Mouse (Mus musculus): ENCODE measurements around the gene Clta. TPM values are rescaled to one million over a fixed set of nuclear protein-coding genes. Genes with fewer than 3 reads are reported as not detected.

Gene Clta
- polyA plus RNA-seq, 1 experiment from 2014 or later = 343 TPM

DNA sequence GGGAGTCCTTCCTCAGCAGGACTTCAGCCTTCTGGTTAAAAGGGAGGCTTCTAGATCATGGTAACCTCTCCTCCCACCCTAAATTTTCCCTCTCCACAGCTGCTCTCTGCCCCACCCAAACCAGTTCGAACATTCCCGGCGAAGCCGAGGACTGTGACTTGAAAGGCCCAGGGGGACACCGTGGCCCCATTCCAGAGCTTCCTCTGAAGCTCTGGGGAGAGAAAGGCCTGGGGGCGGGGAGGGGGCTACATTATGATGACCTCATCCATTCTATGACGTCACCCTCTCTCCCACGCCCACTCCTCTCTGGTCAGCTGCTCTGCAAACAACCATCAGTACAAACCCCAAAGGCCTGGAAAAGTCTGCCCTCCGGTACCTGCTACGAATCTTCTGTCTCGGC, 21.1 kb upstream of the Clta start, which contains the start of gene Ccin:
Ccin (plus strand) TSS at position 303 of the 400 bp plus-strand sequence.
- TF ChIP-seq CTCF (IDR thresholded peaks at IDR 0.05; ENCODE audit: low read depth) = no peak
- no peak for ATAC-seq
- Histone ChIP-seq H3K27ac (ENCODE audit: low read depth, low read length) (no peak within 1 kb of the TSS), H3K4me3 (ENCODE audit: low read depth, low read length) (peak within 1 kb of the TSS; percentile 29), H3K4me2 (replicated peaks; ENCODE audit: low read depth) (peak within 1 kb of the TSS; percentile 63), H3K36me3 (ENCODE audit: control insufficient read depth, insufficient read depth) (no peaks in the 10 kb centered on the region), H3K27me3 (replicated peaks; ENCODE audit: control insufficient read depth, insufficient read depth, low read length) (no peaks in the 10 kb centered on the region), H3K9ac (ENCODE audit: low read depth, low read length) (no peak within 1 kb of the TSS), H3K4me1 (replicated peaks; ENCODE audit: control insufficient read depth, insufficient read depth, low read length) (no peaks in the 10 kb centered on the region; the same call in 1 of the 2 replicates), H3K9me3 (ENCODE audit: control insufficient read depth) (no peaks in the 10 kb centered on the region)
- 78% methylated on average over 11 of the region's 11 CpGs for WGBS

DNA sequence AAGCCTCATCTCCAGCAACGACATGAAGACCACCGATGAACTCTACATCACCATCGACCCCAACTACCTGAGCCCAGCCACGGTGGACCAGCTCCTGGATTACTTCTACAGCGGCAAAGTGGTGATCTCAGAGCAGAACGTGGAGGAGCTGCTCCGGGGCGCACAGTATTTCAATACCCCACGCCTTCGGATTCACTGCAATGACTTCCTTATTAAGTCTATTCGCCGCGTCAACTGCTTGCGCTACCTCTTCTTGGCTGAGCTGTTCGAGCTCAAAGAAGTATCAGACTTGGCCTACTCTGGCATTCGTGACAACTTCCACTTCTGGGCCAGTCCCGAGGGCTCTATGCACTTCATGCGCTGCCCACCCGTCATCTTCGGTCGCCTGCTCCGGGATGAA, 20.5 kb upstream of the Clta start:
- H3K36me3 ChIP-seq (ENCODE audit: control insufficient read depth, insufficient read depth) = no peaks in the 10 kb centered on the region
- 92% methylated on average over 22 of the region's 22 CpGs for WGBS
- H3K27me3 ChIP-seq (replicated peaks; ENCODE audit: control insufficient read depth, insufficient read depth, low read length) = no peaks in the 10 kb centered on the region
- H3K9me3 ChIP-seq (ENCODE audit: control insufficient read depth) = no peaks in the 10 kb centered on the region
- no peak overlapping the region for H3K4me2 ChIP-seq (replicated peaks; ENCODE audit: low read depth)
- H3K27ac ChIP-seq (ENCODE audit: low read depth, low read length) = no peak overlapping the region
- H3K9ac ChIP-seq (ENCODE audit: low read depth, low read length) = no peak overlapping the region
- H3K4me3 ChIP-seq (ENCODE audit: low read depth, low read length) = no peak overlapping the region
- no peaks in the 10 kb centered on the region for H3K4me1 ChIP-seq (replicated peaks; ENCODE audit: control insufficient read depth, insufficient read depth, low read length)
- TF ChIP-seq CTCF (IDR thresholded peaks at IDR 0.05; ENCODE audit: low read depth) = no peak
- ATAC-seq = no peak

DNA sequence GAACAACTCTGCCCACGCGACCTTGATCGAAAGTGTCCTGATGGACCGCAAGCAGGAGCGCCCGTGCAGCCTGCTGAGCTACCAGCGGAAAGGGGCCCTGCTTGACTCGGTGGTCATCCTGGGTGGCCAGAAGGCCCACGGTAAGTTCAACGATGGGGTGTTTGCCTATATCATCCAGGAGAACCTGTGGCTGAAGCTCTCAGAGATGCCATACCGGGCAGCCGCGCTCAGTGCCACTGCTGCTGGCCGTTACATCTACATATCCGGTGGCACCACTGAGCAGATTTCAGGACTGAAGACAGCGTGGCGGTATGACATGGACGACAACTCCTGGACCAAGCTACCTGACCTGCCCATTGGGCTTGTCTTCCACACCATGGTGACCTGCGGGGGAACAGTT, 19.9 kb upstream of the Clta start:
- H3K4me1 ChIP-seq (replicated peaks; ENCODE audit: control insufficient read depth, insufficient read depth, low read length) = no peaks in the 10 kb centered on the region
- TF ChIP-seq CTCF (IDR thresholded peaks at IDR 0.05; ENCODE audit: low read depth) = no peak

DNA sequence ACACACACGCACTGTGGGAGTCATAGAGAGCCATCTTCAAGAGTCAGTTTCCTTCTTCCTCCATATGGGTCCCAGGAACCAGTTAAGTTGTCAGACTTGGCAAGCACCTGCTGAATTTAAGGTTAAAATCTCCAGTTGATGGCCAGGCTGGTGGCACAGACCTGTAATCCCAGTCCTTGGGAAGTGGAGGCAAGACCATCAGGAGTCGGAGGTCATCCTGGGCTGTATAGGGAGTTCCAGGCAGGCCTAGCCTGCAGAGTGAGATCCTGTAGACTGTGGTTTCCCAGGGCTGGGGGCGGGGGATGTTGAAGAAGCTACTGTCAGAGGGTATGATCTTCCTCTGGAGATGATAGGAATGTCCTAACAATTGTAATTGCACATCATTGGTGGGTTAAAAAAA, 15.3 kb upstream of the Clta start:
- Histone ChIP-seq H3K36me3 (ENCODE audit: control insufficient read depth, insufficient read depth) (no peaks in the 10 kb centered on the region), H3K9me3 (ENCODE audit: control insufficient read depth) (no peaks in the 10 kb centered on the region), H3K4me1 (replicated peaks; ENCODE audit: control insufficient read depth, insufficient read depth, low read length) (no peaks in the 10 kb centered on the region), H3K27ac (ENCODE audit: low read depth, low read length) (no peak overlapping the region), H3K4me3 (ENCODE audit: low read depth, low read length) (no peak overlapping the region), H3K27me3 (replicated peaks; ENCODE audit: control insufficient read depth, insufficient read depth, low read length) (no peaks in the 10 kb centered on the region), H3K9ac (ENCODE audit: low read depth, low read length) (no peak overlapping the region), H3K4me2 (replicated peaks; ENCODE audit: low read depth) (no peak overlapping the region)
- WGBS = 93% methylated on average over 3 of the region's 3 CpGs
- TF ChIP-seq CTCF (IDR thresholded peaks at IDR 0.05; ENCODE audit: low read depth) = no peak
- ATAC-seq = no peak

More for the DNA sequence above, 19.9 kb upstream of the Clta start:
- 88% methylated on average over 19 of the region's 19 CpGs for WGBS
- Histone ChIP-seq H3K4me2 (replicated peaks; ENCODE audit: low read depth) (no peak overlapping the region), H3K27ac (ENCODE audit: low read depth, low read length) (no peak overlapping the region), H3K36me3 (ENCODE audit: control insufficient read depth, insufficient read depth) (no peaks in the 10 kb centered on the region), H3K27me3 (replicated peaks; ENCODE audit: control insufficient read depth, insufficient read depth, low read length) (no peaks in the 10 kb centered on the region), H3K9ac (ENCODE audit: low read depth, low read length) (no peak overlapping the region), H3K4me3 (ENCODE audit: low read depth, low read length) (no peak overlapping the region), H3K9me3 (ENCODE audit: control insufficient read depth) (no peaks in the 10 kb centered on the region)
- ATAC-seq = no peak

DNA sequence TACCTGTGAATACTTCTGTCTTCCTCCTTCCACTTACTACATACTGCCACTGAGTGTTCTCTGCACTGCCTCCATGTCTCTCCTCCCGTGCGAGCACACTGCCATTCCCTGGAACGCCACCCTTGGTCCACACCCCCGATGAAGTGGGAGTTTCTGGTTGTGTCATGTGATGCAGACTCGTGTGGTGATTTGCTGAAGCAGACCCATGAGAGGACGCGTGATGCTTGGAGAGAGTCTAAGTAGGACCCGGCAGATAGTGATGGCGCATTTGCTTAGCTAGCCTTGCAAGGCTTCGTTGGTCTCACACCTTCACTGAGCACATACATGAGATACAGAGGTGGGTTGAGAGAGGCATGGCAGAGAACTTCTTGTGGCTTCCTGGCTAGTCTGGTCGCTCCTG, 11.2 kb upstream of the Clta start:
- Histone ChIP-seq H3K9me3 (ENCODE audit: control insufficient read depth) (no peaks in the 10 kb centered on the region), H3K4me3 (ENCODE audit: low read depth, low read length) (no peak overlapping the region), H3K9ac (ENCODE audit: low read depth, low read length) (no peak overlapping the region), H3K27me3 (replicated peaks; ENCODE audit: control insufficient read depth, insufficient read depth, low read length) (no peaks in the 10 kb centered on the region), H3K4me2 (replicated peaks; ENCODE audit: low read depth) (no peak overlapping the region), H3K27ac (ENCODE audit: low read depth, low read length) (no peak overlapping the region), H3K36me3 (ENCODE audit: control insufficient read depth, insufficient read depth) (no peaks in the 10 kb centered on the region), H3K4me1 (replicated peaks; ENCODE audit: control insufficient read depth, insufficient read depth, low read length) (no peaks in the 10 kb centered on the region)
- ATAC-seq = no peak
- WGBS = 90% methylated on average over 11 of the region's 11 CpGs
- TF ChIP-seq CTCF (IDR thresholded peaks at IDR 0.05; ENCODE audit: low read depth) = no peak

DNA sequence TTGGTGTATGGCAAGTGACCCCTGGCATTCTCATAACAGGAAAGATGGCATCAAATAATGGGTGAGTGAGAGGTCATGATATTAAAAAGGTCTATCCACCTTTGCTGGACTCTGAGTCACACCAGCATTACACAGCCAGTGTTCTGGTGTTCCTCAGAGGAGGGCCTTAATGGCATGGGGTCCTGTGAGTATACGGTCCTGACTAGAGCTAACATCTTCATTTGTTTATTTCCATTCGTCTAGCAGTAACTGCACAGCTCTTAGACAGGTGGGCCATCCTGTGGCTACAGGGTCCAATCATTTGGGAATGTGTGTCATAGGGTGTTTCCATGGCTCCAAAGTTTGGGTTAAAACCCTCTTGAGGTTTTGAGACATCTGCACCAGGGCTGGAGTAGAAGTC, 9.9 kb upstream of the Clta start:
- H3K4me2 ChIP-seq (replicated peaks; ENCODE audit: low read depth) = no peak overlapping the region
- no peaks in the 10 kb centered on the region for H3K27me3 ChIP-seq (replicated peaks; ENCODE audit: control insufficient read depth, insufficient read depth, low read length)
- WGBS = 53% methylated on average over 2 of the region's 2 CpGs
- no peak for ATAC-seq
- no peak for TF ChIP-seq CTCF (IDR thresholded peaks at IDR 0.05; ENCODE audit: low read depth)
- H3K36me3 ChIP-seq (ENCODE audit: control insufficient read depth, insufficient read depth) = no peaks in the 10 kb centered on the region
- H3K9me3 ChIP-seq (ENCODE audit: control insufficient read depth) = no peaks in the 10 kb centered on the region
- no peak overlapping the region for H3K27ac ChIP-seq (ENCODE audit: low read depth, low read length)
- H3K9ac ChIP-seq (ENCODE audit: low read depth, low read length) = no peak overlapping the region
- H3K4me3 ChIP-seq (ENCODE audit: low read depth, low read length) = no peak overlapping the region
- H3K4me1 ChIP-seq (replicated peaks; ENCODE audit: control insufficient read depth, insufficient read depth, low read length) = no peaks in the 10 kb centered on the region

DNA sequence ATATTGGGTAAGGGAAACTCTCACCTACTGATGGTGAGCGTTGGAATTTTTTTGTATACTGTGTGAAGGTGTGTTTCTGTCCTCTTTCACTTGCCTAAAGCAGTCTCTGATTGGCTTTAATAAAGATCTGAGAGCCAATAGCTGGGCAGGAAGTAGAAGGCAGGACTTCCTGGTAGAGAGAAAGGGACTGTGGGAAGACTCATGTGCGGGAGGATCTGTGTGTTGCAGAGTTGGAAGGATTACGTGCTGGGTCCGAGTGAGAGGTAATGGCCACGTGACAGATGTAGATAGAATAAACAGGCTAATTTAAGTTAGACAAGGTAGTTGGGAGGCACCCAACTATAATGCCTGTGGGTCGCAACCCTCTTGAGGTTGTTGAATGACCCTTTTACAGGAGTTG, 630 bp upstream of the Clta start:
- Histone ChIP-seq H3K9ac (ENCODE audit: low read depth, low read length) (no peak overlapping the region), H3K27me3 (replicated peaks; ENCODE audit: control insufficient read depth, insufficient read depth, low read length) (no peaks in the 10 kb centered on the region), H3K9me3 (ENCODE audit: control insufficient read depth) (no peaks in the 10 kb centered on the region), H3K4me1 (replicated peaks; ENCODE audit: control insufficient read depth, insufficient read depth, low read length) (no peaks in the 10 kb centered on the region), H3K27ac (ENCODE audit: low read depth, low read length) (no peak overlapping the region), H3K4me2 (replicated peaks; ENCODE audit: low read depth) (no peak overlapping the region), H3K4me3 (ENCODE audit: low read depth, low read length) (no peak overlapping the region), H3K36me3 (ENCODE audit: control insufficient read depth, insufficient read depth) (no peaks in the 10 kb centered on the region)
- no peak for ATAC-seq
- TF ChIP-seq CTCF (IDR thresholded peaks at IDR 0.05; ENCODE audit: low read depth) = no peak
- WGBS = 56% methylated on average over 6 of the region's 6 CpGs

All from intestine, postnatal 0 days (tissue).